Mouse (Mus musculus): ENCODE measurements around the gene Tcf7l2. TPM values are rescaled to one million over a fixed set of nuclear protein-coding genes. Genes with fewer than 3 reads are reported as not detected.

Tcf7l2 gene
- polyA plus RNA-seq, 1 experiment from 2014 or later, result 215 TPM

DNA sequence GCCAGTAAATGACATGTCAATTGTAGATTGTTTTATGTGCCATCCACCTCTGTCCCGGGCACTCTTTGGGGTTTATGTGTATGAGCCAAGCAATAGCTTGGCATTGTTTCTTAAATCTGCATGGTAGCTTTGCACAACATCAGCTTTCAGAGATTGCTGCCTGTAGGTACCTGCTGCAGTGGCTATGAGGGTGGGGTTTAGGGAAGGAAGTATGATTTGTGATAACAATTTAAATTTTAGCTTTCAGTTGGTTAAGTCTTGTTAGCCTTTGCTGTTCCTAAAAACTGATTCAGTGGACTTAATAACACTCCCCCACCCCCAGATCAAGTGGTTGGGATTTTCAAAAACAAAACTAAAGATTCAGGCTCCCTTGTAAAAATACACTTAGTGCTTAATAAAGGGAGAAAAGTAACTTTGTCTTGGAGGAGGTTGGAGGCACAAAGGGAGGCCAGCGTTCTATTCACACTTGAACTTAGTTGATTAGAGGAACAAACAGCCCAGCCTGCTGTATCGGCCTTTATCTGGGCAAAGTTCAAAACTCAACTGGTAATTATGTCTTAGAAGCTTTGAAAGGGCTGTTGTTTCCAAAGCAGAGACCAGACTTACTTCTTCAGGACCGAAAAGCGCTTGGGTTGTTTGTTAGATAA lies 96.9 kb downstream of the Tcf7l2 start:
- no peak overlapping the region for H3K9ac ChIP-seq
- H3K4me1 ChIP-seq, result peaks cover 44% of the 10 kb centered on the region

GRCm38 (mm10) chr19:55839036-55839555 lies 97.5 kb downstream of the Tcf7l2 start:
- Histone ChIP-seq H3K9me3 (replicated peaks) (no peaks in the 10 kb centered on the region), H3K4me2 (peak overlapping the region; percentile 2; the same call in 1 of the 2 replicates), H3K36me3 (ENCODE audit: poor library complexity, severe bottlenecking) (no peaks in the 10 kb centered on the region), H3K9ac (no peak overlapping the region), H3K27me3 (no peaks in the 10 kb centered on the region), H3K27ac (peak overlapping the region; percentile 44; the same call in 1 of the 2 replicates), H3K4me1 (peaks cover 48% of the 10 kb centered on the region), H3K4me3 (no peak overlapping the region)
- ATAC-seq, result no peak
- WGBS, result 47% methylated on average over 10 of the region's 10 CpGs

More for the DNA sequence above, 96.9 kb downstream of the Tcf7l2 start:
- peak overlapping the region; percentile 44; the same call in 1 of the 2 replicates for H3K27ac ChIP-seq
- WGBS, result 4% methylated on average over 5 of the region's 5 CpGs
- no peaks in the 10 kb centered on the region for H3K9me3 ChIP-seq (replicated peaks)
- ATAC-seq, result no peak
- no peaks in the 10 kb centered on the region for H3K27me3 ChIP-seq
- no peak overlapping the region for H3K4me3 ChIP-seq
- peaks cover 4% of the 10 kb centered on the region; the same call in 1 of the 2 replicates for H3K36me3 ChIP-seq (ENCODE audit: poor library complexity, severe bottlenecking)
- H3K4me2 ChIP-seq, result peak overlapping the region; percentile 44

DNA sequence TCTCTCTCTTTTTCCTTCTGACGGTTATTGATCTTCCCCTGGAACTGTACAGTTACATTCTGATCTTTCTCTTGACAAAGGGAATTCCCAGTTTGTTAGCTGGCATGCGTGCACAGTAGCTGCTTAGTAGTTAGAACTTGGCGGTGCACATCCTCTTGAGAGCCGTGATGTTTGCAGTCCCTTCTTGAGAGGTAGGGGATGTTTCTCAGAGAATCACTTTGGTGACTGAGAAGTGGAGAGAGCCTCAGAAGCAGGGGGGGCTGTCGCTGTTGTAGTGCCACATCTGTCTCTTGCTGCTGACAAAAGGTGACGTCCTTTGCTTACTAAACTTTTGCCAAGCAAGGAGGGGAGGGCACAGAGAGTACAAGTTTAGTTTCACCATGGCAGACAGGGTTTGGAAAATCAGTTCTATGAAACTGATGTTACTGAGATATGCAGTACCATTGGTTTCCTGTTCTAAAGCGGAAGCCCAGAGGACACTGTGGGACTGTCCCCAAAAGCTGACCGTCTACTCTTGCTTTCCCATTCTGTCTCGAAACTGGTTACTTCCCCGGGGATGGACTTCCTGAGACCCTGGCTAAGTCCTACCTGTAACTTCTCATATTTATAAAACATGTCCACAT lies 99.0 kb downstream of the Tcf7l2 start:
- ATAC-seq, result no peak
- Histone ChIP-seq H3K27me3 (no peaks in the 10 kb centered on the region), H3K4me3 (no peak overlapping the region), H3K4me1 (peaks cover 54% of the 10 kb centered on the region), H3K9ac (no peak overlapping the region), H3K27ac (no peak overlapping the region), H3K9me3 (replicated peaks) (no peaks in the 10 kb centered on the region), H3K4me2 (no peak overlapping the region), H3K36me3 (ENCODE audit: poor library complexity, severe bottlenecking) (no peaks in the 10 kb centered on the region)
- WGBS, result 68% methylated on average over 10 of the region's 10 CpGs

DNA sequence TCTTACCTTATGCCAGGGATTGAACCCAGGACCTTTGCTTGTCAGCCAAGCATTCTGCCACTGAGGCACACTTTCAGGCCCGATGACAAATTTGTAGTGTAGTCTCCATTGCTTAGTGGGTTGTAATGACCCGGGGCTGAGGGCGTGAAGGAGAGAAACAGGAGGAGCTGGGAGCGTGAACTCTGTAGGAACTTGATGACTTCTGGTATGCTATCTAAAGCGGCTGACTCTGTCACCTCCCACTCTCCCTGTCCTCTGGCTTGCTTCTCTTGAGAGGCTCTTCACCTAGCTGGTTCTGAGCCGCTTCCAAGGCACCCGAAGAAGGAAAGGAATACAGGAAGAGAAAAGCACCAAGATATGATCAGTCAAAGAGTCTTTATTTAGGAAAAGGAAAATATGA lies 100.4 kb downstream of the Tcf7l2 start:
- H3K4me3 ChIP-seq, result no peak overlapping the region
- H3K36me3 ChIP-seq (ENCODE audit: poor library complexity, severe bottlenecking), result no peaks in the 10 kb centered on the region
- H3K27ac ChIP-seq, result no peak overlapping the region
- no peak overlapping the region for H3K4me2 ChIP-seq
- peaks cover 52% of the 10 kb centered on the region for H3K4me1 ChIP-seq
- ATAC-seq, result no peak
- no peak overlapping the region for H3K9ac ChIP-seq
- H3K27me3 ChIP-seq, result no peaks in the 10 kb centered on the region
- 88% methylated on average over 7 of the region's 7 CpGs for WGBS
- H3K9me3 ChIP-seq (replicated peaks), result no peaks in the 10 kb centered on the region

DNA sequence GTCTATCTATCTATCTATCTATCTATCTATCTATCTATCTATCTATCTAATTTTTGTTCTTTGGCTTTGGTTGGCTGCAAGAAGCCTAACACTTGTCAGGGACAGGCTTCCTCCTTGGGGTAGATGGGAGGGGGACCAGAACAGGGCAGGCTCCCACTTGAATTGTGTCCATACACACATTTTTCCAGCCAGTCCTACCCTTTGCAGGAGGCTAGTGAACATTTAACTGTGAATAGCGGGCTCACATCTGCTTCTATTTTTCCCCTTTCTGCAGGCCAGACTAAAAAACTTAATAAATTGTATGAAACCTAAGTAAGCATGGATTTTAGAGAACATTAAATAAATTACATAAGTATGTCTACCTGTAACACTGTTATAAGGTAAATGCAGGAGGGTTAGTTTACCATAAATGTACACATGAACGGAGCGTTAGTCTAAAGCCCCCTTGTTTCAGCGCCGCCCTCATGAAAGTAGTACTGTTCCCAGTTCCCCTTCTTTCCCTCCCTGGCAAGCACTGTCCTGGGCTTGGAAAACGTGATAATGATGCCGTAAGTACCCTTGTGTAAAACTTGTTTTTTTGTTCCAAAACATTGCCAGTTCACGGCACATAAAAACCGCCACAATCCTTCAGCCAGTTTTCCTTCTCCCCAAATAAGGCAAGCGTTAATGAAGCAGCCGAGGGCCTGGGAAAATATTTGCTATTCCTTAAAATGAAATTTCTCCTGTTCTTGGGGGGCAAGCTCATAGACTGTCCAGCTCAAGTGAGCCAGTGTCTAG lies 101.7 kb downstream of the Tcf7l2 start:
- no peaks in the 10 kb centered on the region for H3K36me3 ChIP-seq (ENCODE audit: poor library complexity, severe bottlenecking)
- H3K27ac ChIP-seq, result no peak overlapping the region
- no peaks in the 10 kb centered on the region for H3K9me3 ChIP-seq (replicated peaks)
- no peak overlapping the region for H3K9ac ChIP-seq
- ATAC-seq, result no peak
- 65% methylated on average over 11 of the region's 11 CpGs for WGBS
- H3K4me2 ChIP-seq, result no peak overlapping the region
- no peaks in the 10 kb centered on the region for H3K27me3 ChIP-seq
- no peak overlapping the region for H3K4me3 ChIP-seq
- H3K4me1 ChIP-seq, result peaks cover 41% of the 10 kb centered on the region

DNA sequence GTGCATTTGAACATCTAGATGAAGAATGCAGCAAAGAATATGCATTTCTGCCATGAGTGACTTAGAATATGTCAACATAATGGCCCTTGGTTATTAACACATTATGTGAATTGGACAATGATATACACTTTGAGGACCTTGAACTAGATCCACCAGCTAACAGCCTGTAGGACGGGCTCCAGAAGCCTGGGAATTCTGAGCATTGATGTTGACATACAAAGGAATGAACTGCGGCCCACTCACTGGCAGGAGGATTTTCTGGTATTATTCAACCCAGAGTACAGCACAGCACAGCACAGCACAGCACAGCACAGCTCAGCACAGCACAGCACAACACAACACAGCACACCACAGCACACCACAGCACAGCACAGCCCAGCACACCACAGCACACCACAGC lies 104.1 kb downstream of the Tcf7l2 start:
- H3K36me3 ChIP-seq (ENCODE audit: poor library complexity, severe bottlenecking), result no peaks in the 10 kb centered on the region
- peaks cover 24% of the 10 kb centered on the region for H3K4me1 ChIP-seq
- WGBS, result 40% methylated on average over 2 of the region's 2 CpGs
- no peaks in the 10 kb centered on the region for H3K9me3 ChIP-seq (replicated peaks)
- H3K9ac ChIP-seq, result no peak overlapping the region
- H3K4me3 ChIP-seq, result no peak overlapping the region
- ATAC-seq, result no peak
- no peak overlapping the region for H3K4me2 ChIP-seq
- H3K27ac ChIP-seq, result no peak overlapping the region
- H3K27me3 ChIP-seq, result no peaks in the 10 kb centered on the region

DNA sequence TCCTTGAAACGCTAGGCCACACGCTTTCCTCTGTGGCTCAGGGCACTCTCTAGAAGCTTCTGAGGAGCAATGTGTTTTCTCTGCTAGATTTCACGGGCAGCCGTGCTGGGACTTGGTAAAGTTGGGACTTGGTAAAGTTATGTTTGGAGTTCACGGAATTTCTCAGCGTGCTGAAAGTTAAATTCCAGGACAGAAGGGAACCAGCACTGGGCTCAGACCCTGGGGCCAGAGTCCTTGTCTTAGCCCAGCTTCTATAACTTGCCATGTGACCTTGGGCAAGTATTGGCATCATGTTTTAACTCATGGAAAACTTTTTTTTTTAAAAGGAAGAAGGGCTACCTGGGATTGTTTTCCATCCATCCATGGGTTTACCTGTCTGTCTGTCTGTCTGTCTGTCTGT lies 104.6 kb downstream of the Tcf7l2 start:
- no peak for ATAC-seq
- no peak overlapping the region for H3K27ac ChIP-seq
- H3K4me1 ChIP-seq, result peaks cover 29% of the 10 kb centered on the region
- H3K4me3 ChIP-seq, result no peak overlapping the region
- no peaks in the 10 kb centered on the region for H3K27me3 ChIP-seq
- no peak overlapping the region for H3K9ac ChIP-seq
- H3K9me3 ChIP-seq (replicated peaks), result no peaks in the 10 kb centered on the region
- no peaks in the 10 kb centered on the region for H3K36me3 ChIP-seq (ENCODE audit: poor library complexity, severe bottlenecking)
- H3K4me2 ChIP-seq, result no peak overlapping the region
- 87% methylated on average over 6 of the region's 6 CpGs for WGBS

- Histone ChIP-seq H3K9ac (no peak overlapping the region), H3K27me3 (no peaks in the 10 kb centered on the region), H3K4me1 (peaks cover 36% of the 10 kb centered on the region), H3K27ac (no peak overlapping the region), H3K36me3 (ENCODE audit: poor library complexity, severe bottlenecking) (no peaks in the 10 kb centered on the region), H3K9me3 (replicated peaks) (no peaks in the 10 kb centered on the region), H3K4me3 (no peak overlapping the region), H3K4me2 (no peak overlapping the region)
- WGBS, result 71% methylated on average over 4 of the region's 4 CpGs
- ATAC-seq, result no peak
Observed at GRCm38 (mm10) chr19:55847043-55847442, 105.4 kb downstream of the Tcf7l2 start.

DNA sequence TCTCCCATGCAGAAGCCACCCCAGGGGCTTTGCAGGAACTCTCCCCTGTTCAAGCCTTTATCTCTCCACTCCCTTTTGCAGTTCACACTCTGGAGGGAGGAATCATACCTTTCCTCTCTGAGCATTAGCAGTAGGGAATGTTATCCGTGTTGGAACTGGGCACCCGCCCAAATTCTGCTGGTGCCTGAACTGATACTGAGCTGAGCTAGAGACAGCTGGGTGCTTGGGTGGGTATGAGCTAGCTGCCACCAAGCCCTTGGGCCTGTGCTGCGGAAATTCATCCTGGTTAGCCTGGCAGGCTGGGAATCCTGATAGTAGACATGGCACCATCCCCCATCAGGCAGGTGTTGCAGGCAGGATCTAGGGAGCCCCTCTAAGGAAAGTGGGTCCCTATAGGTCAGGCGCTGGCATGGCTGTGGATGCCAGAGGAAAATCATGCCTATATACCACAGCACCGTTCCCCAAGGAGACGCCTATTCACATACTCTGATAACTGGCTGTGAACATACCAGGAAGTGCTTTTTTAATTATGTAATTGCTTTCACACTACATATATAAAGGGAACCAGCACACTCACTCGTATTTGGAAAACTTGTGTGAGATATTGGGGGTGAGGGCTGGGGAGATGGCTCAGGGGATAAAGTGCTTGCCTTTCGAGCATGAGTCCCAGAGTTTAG lies 108.9 kb downstream of the Tcf7l2 start:
- ATAC-seq, result 0 out of 2 replicates have a peak, but pooled peaks have one; percentile 21
- no peaks in the 10 kb centered on the region for H3K9me3 ChIP-seq (replicated peaks)
- WGBS, result 81% methylated on average over 8 of the region's 8 CpGs

GRCm38 (mm10) chr19:55851498-55852324 lies 110.1 kb downstream of the Tcf7l2 start:
- Histone ChIP-seq H3K4me3 (no peak overlapping the region), H3K9me3 (replicated peaks) (no peaks in the 10 kb centered on the region), H3K27me3 (no peaks in the 10 kb centered on the region), H3K36me3 (ENCODE audit: poor library complexity, severe bottlenecking) (no peaks in the 10 kb centered on the region), H3K9ac (no peak overlapping the region), H3K27ac (no peak overlapping the region), H3K4me1 (peaks cover 30% of the 10 kb centered on the region), H3K4me2 (no peak overlapping the region)
- ATAC-seq, result peak; percentile 59
- 73% methylated on average over 19 of the region's 19 CpGs for WGBS

More for the DNA sequence above, 108.9 kb downstream of the Tcf7l2 start:
- H3K27me3 ChIP-seq, result no peaks in the 10 kb centered on the region
- H3K36me3 ChIP-seq (ENCODE audit: poor library complexity, severe bottlenecking), result no peaks in the 10 kb centered on the region
- peaks cover 33% of the 10 kb centered on the region for H3K4me1 ChIP-seq
- H3K4me3 ChIP-seq, result no peak overlapping the region
- no peak overlapping the region for H3K9ac ChIP-seq
- H3K4me2 ChIP-seq, result no peak overlapping the region
- H3K27ac ChIP-seq, result no peak overlapping the region

GRCm38 (mm10) chr19:55854389-55854788 lies 112.8 kb downstream of the Tcf7l2 start:
- no peaks in the 10 kb centered on the region for H3K36me3 ChIP-seq (ENCODE audit: poor library complexity, severe bottlenecking)
- H3K9me3 ChIP-seq (replicated peaks), result no peaks in the 10 kb centered on the region
- H3K4me1 ChIP-seq, result peaks cover 30% of the 10 kb centered on the region
- no peak overlapping the region for H3K4me3 ChIP-seq
- 75% methylated on average over 10 of the region's 10 CpGs for WGBS
- no peak overlapping the region for H3K4me2 ChIP-seq
- no peak for ATAC-seq
- H3K27me3 ChIP-seq, result no peaks in the 10 kb centered on the region
- no peak overlapping the region; the same call in 1 of the 2 replicates for H3K9ac ChIP-seq
- H3K27ac ChIP-seq, result no peak overlapping the region
